Mouse (Mus musculus) neural tube, embryonic 11.5 days (tissue): Measurements from ENCODE around the gene Sorl1. TPM values are rescaled to one million over a fixed set of nuclear protein-coding genes. Genes with fewer than 3 reads are reported as not detected.

Source experiments
- ATAC-seq: fragments of 200-750 bp; cut with Nextera tagmentation; 2 replicates; pipeline ENCODE4 v1.8.0; 2017; ENCODE audit warnings: moderate number of reproducible peaks, mild to moderate bottlenecking, moderate TSS enrichment, moderate library complexity; ENCODE audit not compliant: insufficient read depth, low FRiP score, low TSS enrichment
- DNase-seq: peaks from one replicate; pipeline ENCODE4 v3.0.0-alpha.2; 2015; ENCODE audit warnings: low spot score
- H3K27ac ChIP-seq: fragments of 300-500 bp; sonication (generic); 2 replicates; pipeline ENCODE4 v1.5.1; 2014; ENCODE audit warnings: low read depth, mild to moderate bottlenecking, low read length
- H3K27me3 ChIP-seq: fragments of 300-500 bp; sonication (generic); 2 replicates; pipeline ENCODE4 v1.6.1; 2014; ENCODE audit warnings: mild to moderate bottlenecking, low read length, mixed read lengths; ENCODE audit not compliant: control insufficient read depth, insufficient read depth
- H3K36me3 ChIP-seq: fragments of 300-500 bp; sonication (generic); 2 replicates; pipeline ENCODE4 v1.6.1; 2014; ENCODE audit warnings: mild to moderate bottlenecking, low read length, moderate library complexity, mixed read lengths; ENCODE audit not compliant: control insufficient read depth, insufficient read depth
- H3K4me1 ChIP-seq: fragments of 300-500 bp; sonication (generic); 2 replicates; pipeline ENCODE4 v1.6.1; 2014; ENCODE audit warnings: low read length, mixed read lengths; ENCODE audit not compliant: control insufficient read depth, insufficient read depth
- H3K4me2 ChIP-seq: fragments of 300-500 bp; sonication (generic); 2 replicates; pipeline ENCODE4 v1.6.1; 2014; ENCODE audit warnings: low read depth, mild to moderate bottlenecking, moderate library complexity
- H3K4me3 ChIP-seq: fragments of 300-500 bp; sonication (generic); 2 replicates; pipeline ENCODE4 v1.5.1; 2014; ENCODE audit warnings: low read depth, low read length
- H3K9ac ChIP-seq: fragments of 300-500 bp; sonication (generic); 2 replicates; pipeline ENCODE4 v1.6.1; 2014; ENCODE audit warnings: mild to moderate bottlenecking, low read length
- H3K9me3 ChIP-seq: fragments of 300-500 bp; sonication (generic); 2 replicates; pipeline ENCODE4 v1.6.1; 2016; ENCODE audit warnings: low read length; ENCODE audit not compliant: control insufficient read depth
- WGBS: fragments of 180-500 bp; shearing (Covaris S2); extraction: QIAGEN DNeasy Blood & Tissue Kit; methylation state at CpG from one replicate; pipeline ENCODE4 v1.1.7; 2014; 5-methylcytosine and 5-hydroxymethylcytosine counted together
- polyA plus RNA-seq: library from polyadenylated mRNA; unstranded; fragments of >200 nt; fragmentation: Nextera tagmentation; extraction: Ambion mirVana; gene quantifications from 2 replicates; pipeline ENCODE4 v1.2.1, GENCODE M21; 2014

Gene Sorl1
- polyA plus RNA-seq, 1 experiment from 2014 or later, result 11.6 TPM

DNA sequence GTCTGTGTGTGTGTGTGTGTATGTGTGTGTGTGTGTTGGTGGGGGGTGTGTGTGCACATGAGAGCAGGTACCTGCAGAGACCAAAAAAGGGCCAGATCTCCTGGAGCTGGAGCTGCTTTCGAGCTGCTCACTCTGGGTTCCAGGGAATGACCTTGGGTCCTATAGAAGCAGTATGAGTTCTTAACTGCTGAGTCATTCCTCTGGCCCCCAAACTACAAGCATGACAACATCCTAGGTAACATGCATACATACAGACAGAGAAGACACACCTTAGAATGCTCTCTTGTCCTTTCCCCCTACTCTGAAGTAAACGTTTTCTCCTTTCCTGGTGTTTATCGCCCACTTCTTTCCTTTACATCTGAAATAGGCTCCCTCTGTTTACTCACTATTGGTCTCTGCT is 32.5 kb upstream of the Sorl1 start:
- Histone ChIP-seq H3K4me1 (no peaks in the 10 kb centered on the region), H3K4me2 (no peak overlapping the region), H3K36me3 (no peaks in the 10 kb centered on the region), H3K4me3 (no peak overlapping the region), H3K9me3 (no peaks in the 10 kb centered on the region), H3K9ac (no peak overlapping the region), H3K27ac (no peak overlapping the region), H3K27me3 (no peaks in the 10 kb centered on the region)
- DNase-seq (no peak), ATAC-seq (no peak)
- 89% methylated on average over 3 of the region's 3 CpGs for WGBS

DNA sequence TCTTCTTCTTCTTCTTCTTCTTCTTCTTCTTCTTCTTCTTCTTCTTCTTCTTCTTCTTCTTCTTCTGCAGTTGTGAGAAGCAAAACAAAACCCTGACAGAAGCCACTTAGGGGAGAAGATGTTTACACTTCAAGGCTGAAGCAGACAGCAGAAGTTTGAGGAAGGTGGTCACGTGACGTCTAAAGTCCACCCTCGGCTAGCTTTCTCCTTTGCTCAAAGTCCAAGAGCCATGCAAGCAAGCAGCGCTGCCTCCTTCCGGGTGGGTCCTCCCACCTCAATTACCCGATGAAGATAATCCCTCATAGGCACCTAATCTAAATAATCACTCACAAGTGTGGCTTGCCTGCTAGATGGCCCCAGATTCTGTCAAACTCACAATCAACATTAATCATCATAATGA is 30.6 kb upstream of the Sorl1 start:
- no peak overlapping the region for H3K4me3 ChIP-seq
- H3K27me3 ChIP-seq, result no peaks in the 10 kb centered on the region
- DNase-seq, result no peak
- 92% methylated on average over 6 of the region's 6 CpGs for WGBS
- no peaks in the 10 kb centered on the region for H3K36me3 ChIP-seq
- H3K9me3 ChIP-seq, result no peaks in the 10 kb centered on the region
- H3K4me1 ChIP-seq, result no peaks in the 10 kb centered on the region
- ATAC-seq, result no peak
- H3K9ac ChIP-seq, result no peak overlapping the region
- no peak overlapping the region for H3K4me2 ChIP-seq
- H3K27ac ChIP-seq, result no peak overlapping the region

GRCm38 (mm10) chr9:42148816-42149215 is 24.7 kb upstream of the Sorl1 start:
- H3K27ac ChIP-seq, result no peak overlapping the region
- no peak overlapping the region for H3K4me3 ChIP-seq
- H3K27me3 ChIP-seq, result no peaks in the 10 kb centered on the region
- no peaks in the 10 kb centered on the region for H3K9me3 ChIP-seq
- DNase-seq (no peak), ATAC-seq (no peak)
- H3K4me2 ChIP-seq, result no peak overlapping the region
- no peaks in the 10 kb centered on the region for H3K4me1 ChIP-seq
- H3K9ac ChIP-seq, result no peak overlapping the region
- 87% methylated on average over 6 of the region's 6 CpGs for WGBS
- no peaks in the 10 kb centered on the region for H3K36me3 ChIP-seq

GRCm38 (mm10) chr9:42148036-42148435 is 23.9 kb upstream of the Sorl1 start:
- no peaks in the 10 kb centered on the region for H3K27me3 ChIP-seq
- H3K9me3 ChIP-seq, result no peaks in the 10 kb centered on the region
- ATAC-seq, result no peak
- no peak overlapping the region for H3K9ac ChIP-seq
- no peak overlapping the region for H3K4me2 ChIP-seq
- no peak overlapping the region for H3K27ac ChIP-seq
- no peaks in the 10 kb centered on the region for H3K36me3 ChIP-seq
- no peak for DNase-seq
- WGBS, result 91% methylated on average over 4 of the region's 4 CpGs
- H3K4me1 ChIP-seq, result no peaks in the 10 kb centered on the region
- no peak overlapping the region for H3K4me3 ChIP-seq

DNA sequence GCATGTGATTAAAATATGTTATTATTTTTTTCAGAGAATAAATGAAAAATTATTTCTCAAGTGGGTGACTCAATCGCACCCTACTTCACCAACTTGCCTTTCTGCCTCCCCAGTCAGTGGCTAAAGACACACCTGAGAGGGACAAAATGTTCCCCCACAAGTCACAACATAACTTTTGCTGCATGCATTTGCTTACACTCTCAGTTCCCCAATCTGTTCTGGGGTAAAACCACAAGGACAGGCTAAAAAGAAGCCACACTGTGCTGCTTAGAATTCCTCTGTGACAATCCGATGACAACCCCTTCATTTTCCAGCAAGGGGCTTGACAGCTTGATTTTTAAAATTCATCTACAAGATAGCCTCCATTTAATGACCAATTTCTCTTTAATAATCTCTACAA is 22.4 kb upstream of the Sorl1 start:
- Histone ChIP-seq H3K9ac (no peak overlapping the region), H3K4me2 (no peak overlapping the region), H3K36me3 (no peaks in the 10 kb centered on the region), H3K27me3 (no peaks in the 10 kb centered on the region), H3K4me1 (no peaks in the 10 kb centered on the region), H3K4me3 (no peak overlapping the region), H3K9me3 (no peaks in the 10 kb centered on the region), H3K27ac (no peak overlapping the region)
- ATAC-seq, result no peak
- whole genome bisulfite sequencing, result 85% methylated on average over 2 of the region's 2 CpGs
- no peak for DNase-seq

- no peaks in the 10 kb centered on the region for H3K27me3 ChIP-seq
- ATAC-seq (no peak), DNase-seq (no peak)
- no peaks in the 10 kb centered on the region for H3K9me3 ChIP-seq
- no peaks in the 10 kb centered on the region for H3K36me3 ChIP-seq
- no peak overlapping the region for H3K27ac ChIP-seq
- H3K4me1 ChIP-seq, result no peaks in the 10 kb centered on the region
- WGBS, result 81% methylated on average over 6 of the region's 6 CpGs
- no peak overlapping the region for H3K4me3 ChIP-seq
- no peak overlapping the region for H3K4me2 ChIP-seq
- no peak overlapping the region for H3K9ac ChIP-seq
These were observed 17.6 kb upstream of the Sorl1 start for GRCm38 (mm10) chr9:42141549-42142210.

DNA sequence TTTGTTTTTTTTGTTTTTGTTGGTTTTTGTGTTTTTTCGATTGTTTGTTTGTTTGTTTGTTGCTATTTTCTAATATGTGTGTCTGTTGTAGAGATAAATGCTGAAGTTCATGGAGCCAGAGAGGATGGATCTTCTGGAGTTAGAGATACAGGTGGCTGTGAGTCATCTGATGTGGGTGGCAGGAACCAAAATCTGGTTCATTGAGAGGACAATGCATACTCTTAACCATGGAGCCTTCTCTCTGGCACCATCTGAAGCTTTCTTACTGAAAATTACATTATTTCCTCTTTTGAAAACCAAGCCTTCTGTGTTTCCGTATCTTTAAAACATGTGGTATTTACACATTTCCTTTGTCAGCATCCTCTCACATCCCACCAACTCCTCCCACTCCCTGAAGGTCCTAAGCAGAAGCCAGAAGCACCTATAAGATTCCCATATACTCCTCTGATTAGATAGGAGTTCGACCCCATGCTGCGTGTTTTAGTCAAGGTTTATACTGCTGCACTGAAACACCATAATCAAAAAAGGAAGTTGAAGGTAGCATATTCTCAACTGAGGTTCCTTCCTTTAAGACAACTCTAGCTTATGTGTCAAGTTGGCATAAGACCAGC is 14.3 kb upstream of the Sorl1 start:
- 87% methylated on average over 4 of the region's 4 CpGs for WGBS
- ATAC-seq, result no peak
- H3K4me2 ChIP-seq, result no peak overlapping the region
- no peaks in the 10 kb centered on the region for H3K4me1 ChIP-seq
- no peak overlapping the region for H3K9ac ChIP-seq
- no peak overlapping the region for H3K4me3 ChIP-seq
- no peak overlapping the region for H3K27ac ChIP-seq
- no peaks in the 10 kb centered on the region for H3K9me3 ChIP-seq
- DNase-seq, result no peak
- H3K27me3 ChIP-seq, result no peaks in the 10 kb centered on the region
- no peaks in the 10 kb centered on the region for H3K36me3 ChIP-seq

DNA sequence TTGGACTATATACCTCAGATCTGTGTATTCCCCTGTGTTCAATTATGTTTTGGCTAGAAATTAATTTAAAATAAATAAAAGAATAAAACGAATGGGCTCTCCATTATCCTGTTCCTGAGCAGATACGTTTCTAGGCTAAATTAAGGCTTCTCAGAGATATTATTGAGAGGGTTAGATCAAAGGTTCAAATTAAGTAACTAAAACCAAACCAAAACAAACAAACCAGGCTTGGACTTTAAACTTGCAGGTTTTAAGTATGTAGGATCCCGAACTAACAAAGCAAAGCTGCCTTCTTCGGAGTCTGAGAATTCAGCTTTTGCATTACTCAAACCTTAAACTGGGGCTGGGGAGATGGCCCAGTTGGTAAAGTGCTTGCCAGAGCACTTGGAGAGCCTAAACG is 13.5 kb upstream of the Sorl1 start:
- no peak overlapping the region for H3K9ac ChIP-seq
- ATAC-seq, result no peak
- no peaks in the 10 kb centered on the region for H3K4me1 ChIP-seq
- no peak for DNase-seq
- H3K27me3 ChIP-seq, result no peaks in the 10 kb centered on the region
- H3K36me3 ChIP-seq, result no peaks in the 10 kb centered on the region
- no peak overlapping the region for H3K4me2 ChIP-seq
- no peak overlapping the region for H3K4me3 ChIP-seq
- no peaks in the 10 kb centered on the region for H3K9me3 ChIP-seq
- WGBS, result 81% methylated on average over 5 of the region's 5 CpGs
- H3K27ac ChIP-seq, result no peak overlapping the region
